8 mouse cellular contexts compared by ENCODE assay signal in the genomic region with DNA sequence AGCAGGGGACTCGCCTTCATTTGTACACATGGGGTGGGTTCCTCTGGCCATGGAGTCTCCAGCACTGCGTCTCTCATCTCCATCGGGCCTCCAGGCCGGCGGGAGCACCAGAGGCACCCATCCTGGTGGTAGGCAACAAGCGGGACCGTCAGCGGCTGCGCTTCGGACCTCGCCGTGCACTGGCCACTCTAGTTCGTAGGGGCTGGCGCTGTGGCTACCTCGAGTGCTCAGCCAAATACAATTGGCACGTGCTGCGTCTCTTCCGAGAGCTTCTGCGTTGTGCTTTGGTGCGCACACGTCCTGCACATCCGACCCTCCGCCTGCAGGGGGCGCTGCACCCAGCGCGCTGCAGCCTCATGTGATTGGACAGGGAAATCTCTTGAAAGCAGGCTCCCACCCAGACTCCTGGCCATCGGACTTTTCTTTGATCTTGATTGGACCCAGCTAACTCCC. TPM values are rescaled to one million over a fixed set of nuclear protein-coding genes. Genes with fewer than 3 reads are reported as not detected.
A peak's percentile ranks its signal among the peaks of the same experiment; 100 is the strongest.
DNase-seq lines count a peak whose midpoint lies in the region; ATAC-seq and TF ChIP-seq lines count a peak whose summit lies in the region.

No protein-coding gene starts in this region.

- H3ac ChIP-seq in myocyte (ENCODE audit: control insufficient read depth, insufficient read length), result no peak overlapping the region

- DNase-seq in gastrocnemius, postnatal 14 days, result peak; percentile 52
- DNase-seq in gastrocnemius, adult 8-10 months (ENCODE audit: low spot score in 2 of 2), result no peak
- DNase-seq in urinary bladder, postnatal 25 days (ENCODE audit: low spot score), result peak; percentile 35
- no peak for DNase-seq in urinary bladder, adult 2 months (ENCODE audit: low spot score)
- peak; percentile 49 for DNase-seq in forebrain, embryonic 14.5 days (ENCODE audit: low spot score)
- DNase-seq in left cerebral cortex, postnatal 25 days (ENCODE audit: low spot score in 2 of 2), result peak; percentile 71 to 74

- no peak overlapping the region for H3K27ac ChIP-seq in forebrain, embryonic 14.5 days (ENCODE audit: low read depth, low read length)

- intact Hi-C loops in gastrocnemius, postnatal 14 days (cut with DNase I; ENCODE audit: low total_unique reads), result loop anchor here (2.0 kb wide), 1 partner anchor 41 kb away; no protein-coding TSS in a partner anchor
- intact Hi-C loops in left cerebral cortex, postnatal 25 days (cut with DNase I), result loop anchor here (2.0 kb wide), 1 partner anchor 17 kb away; no protein-coding TSS in a partner anchor

- WGBS in forebrain, embryonic 14.5 days, result 6% methylated on average over 27 of the region's 27 CpGs

- no peak overlapping the region for H3K4me2 ChIP-seq in forebrain, embryonic 14.5 days (ENCODE audit: low read length)
- H3K4me2 ChIP-seq in myocyte (ENCODE audit: low read depth), result no peak overlapping the region

- TF ChIP-seq POLR2A in myocyte (IDR thresholded peaks at IDR 0.05; ENCODE audit: insufficient read length, low read depth), result peak; percentile 35

- no peaks in the 10 kb centered on the region for H3K9me3 ChIP-seq in forebrain, embryonic 14.5 days (replicated peaks; ENCODE audit: control insufficient read depth, low read length)

- ATAC-seq in forebrain, embryonic 14.5 days, result no peak
- no peak for ATAC-seq in inflammation-experienced regulatory T-cells, adult 6 months

- H3K4me3 ChIP-seq in forebrain, embryonic 14.5 days (ENCODE audit: low read depth, low read length), result no peak overlapping the region
- no peak overlapping the region for H3K4me3 ChIP-seq in myocyte

- peaks cover 69% of the 10 kb centered on the region for H3K27me3 ChIP-seq in forebrain, embryonic 14.5 days (replicated peaks; ENCODE audit: control insufficient read depth, insufficient read depth, low read length)
- no peaks in the 10 kb centered on the region for H3K27me3 ChIP-seq in myocyte (ENCODE audit: control insufficient read depth, insufficient read depth, insufficient read length)

- peaks cover 9% of the 10 kb centered on the region for H3K79me2 ChIP-seq in myocyte (ENCODE audit: control insufficient read depth, insufficient read depth)

- no peak overlapping the region for H3K9ac ChIP-seq in forebrain, embryonic 14.5 days (ENCODE audit: low read length)

- H3K36me3 ChIP-seq in forebrain, embryonic 14.5 days (ENCODE audit: control insufficient read depth, insufficient read depth, low read length), result no peaks in the 10 kb centered on the region; the same call in 1 of the 2 replicates
- no peaks in the 10 kb centered on the region for H3K36me3 ChIP-seq in myocyte (ENCODE audit: control insufficient read depth, insufficient read depth)

- H3K4me1 ChIP-seq in forebrain, embryonic 14.5 days (ENCODE audit: control insufficient read depth, insufficient read depth, low read length), result peaks cover 27% of the 10 kb centered on the region

TF ChIP-seq in myocyte, 11 proteins besides CTCF, POLR2A, EP300 and RAD21:
- TF ChIP-seq POLR2AphosphoS2 (IDR thresholded peaks at IDR 0.05; ENCODE audit: insufficient read length, low read depth) (peak; percentile 80), E2F4 (IDR thresholded peaks at IDR 0.05; ENCODE audit: insufficient read depth) (no peak)

RNA-seq across cellular contexts. Expression of gene Rasl10a, which starts 1.8 kb away (rescaled TPM):
- total RNA-seq in gastrocnemius, postnatal 14 days (2021), result under 1 TPM in 1 of 2 experiments, not detected in 1; 0.25 TPM
- not detected for total RNA-seq in gastrocnemius, adult 8-10 months (2022)
- polyA plus RNA-seq in urinary bladder, adult 2 months (2012; rRNA removed), result 2.0 and 3.6 TPM in 2 replicates
- polyA plus RNA-seq in forebrain, embryonic 14.5 days (2014; fragmentation: Nextera tagmentation; extraction: Ambion mirVana), result 0.25 and 0.53 TPM in 2 replicates
- 10 to 100 TPM; 68.0 to 80.4 TPM for total RNA-seq in left cerebral cortex, postnatal 25 days (2021)
- 1.4 TPM for polyA plus RNA-seq in myocyte (2012; fragmentation: generic; extraction: Trizol)
- polyA plus RNA-seq in inflammation-experienced regulatory T-cells, adult 6 months (2017; shearing (Covaris generic)), result not detected

RNA-seq across cellular contexts. Expression of gene Gas2l1, which starts 5.4 kb away (rescaled TPM):
- 10 to 100 TPM in 1 of 2 experiments, 1 to 10 TPM in 1; 8.4 to 12.0 TPM for total RNA-seq in gastrocnemius, postnatal 14 days (2021)
- 1 to 10 TPM; 2.4 to 3.8 (median 3.1) TPM for total RNA-seq in gastrocnemius, adult 8-10 months (2022)
- polyA plus RNA-seq in urinary bladder, adult 2 months (2012; rRNA removed), result 45.8 and 50.5 TPM in 2 replicates
- 14.4 and 20.4 TPM in 2 replicates for polyA plus RNA-seq in forebrain, embryonic 14.5 days (2014; fragmentation: Nextera tagmentation; extraction: Ambion mirVana)
- 10 to 100 TPM; 82.5 to 95.0 TPM for total RNA-seq in left cerebral cortex, postnatal 25 days (2021)
- polyA plus RNA-seq in myocyte (2012; fragmentation: generic; extraction: Trizol), result 69.3 TPM
- polyA plus RNA-seq in inflammation-experienced regulatory T-cells, adult 6 months (2017; shearing (Covaris generic)), result under 1 TPM; 0.58 to 0.94 (median 0.91) TPM

RNA-seq across cellular contexts. Expression of gene Rhbdd3, which starts 39.0 kb away (rescaled TPM):
- 10 to 100 TPM; 17.8 to 20.2 TPM for total RNA-seq in gastrocnemius, postnatal 14 days (2021)
- total RNA-seq in gastrocnemius, adult 8-10 months (2022), result 10 to 100 TPM; 33.1 to 43.7 (median 34.2) TPM
- polyA plus RNA-seq in urinary bladder, adult 2 months (2012; rRNA removed), result 17.5 and 20.1 TPM in 2 replicates
- polyA plus RNA-seq in forebrain, embryonic 14.5 days (2014; fragmentation: Nextera tagmentation; extraction: Ambion mirVana), result 28.9 and 31.8 TPM in 2 replicates
- 10 to 100 TPM; 20.9 to 21.0 TPM for total RNA-seq in left cerebral cortex, postnatal 25 days (2021)
- 23.6 TPM for polyA plus RNA-seq in myocyte (2012; fragmentation: generic; extraction: Trizol)
- polyA plus RNA-seq in inflammation-experienced regulatory T-cells, adult 6 months (2017; shearing (Covaris generic)), result 1 to 10 TPM; 3.3 to 4.6 (median 4.6) TPM

RNA-seq across cellular contexts. Expression of gene Ewsr1, which starts 39.3 kb away (rescaled TPM):
- 10 to 100 TPM; 87.0 to 90.4 TPM for total RNA-seq in gastrocnemius, postnatal 14 days (2021)
- 10 to 100 TPM; 55.1 to 68.1 (median 64.3) TPM for total RNA-seq in gastrocnemius, adult 8-10 months (2022)
- polyA plus RNA-seq in urinary bladder, adult 2 months (2012; rRNA removed), result 248 and 346 TPM in 2 replicates
- 433 and 469 TPM in 2 replicates for polyA plus RNA-seq in forebrain, embryonic 14.5 days (2014; fragmentation: Nextera tagmentation; extraction: Ambion mirVana)
- total RNA-seq in left cerebral cortex, postnatal 25 days (2021), result 100 to 1,000 TPM; 259 to 301 TPM
- polyA plus RNA-seq in myocyte (2012; fragmentation: generic; extraction: Trizol), result 157 TPM
- polyA plus RNA-seq in inflammation-experienced regulatory T-cells, adult 6 months (2017; shearing (Covaris generic)), result 100 to 1,000 TPM; 136 to 174 (median 140) TPM

Comparison
In these comparisons a context has a peak if more than half of its experiments do, and no peak if none do; other contexts are left out.
1. DNase-seq: peak in gastrocnemius, postnatal 14 days (single experiment), urinary bladder, postnatal 25 days (single experiment), forebrain, embryonic 14.5 days (single experiment) and left cerebral cortex, postnatal 25 days (2 of 2); none in gastrocnemius, adult 8-10 months (0 of 2) and urinary bladder, adult 2 months (single experiment).